Mouse (Mus musculus): Measurements from ENCODE around the gene Nradd. TPM values are rescaled to one million over a fixed set of nuclear protein-coding genes. Genes with fewer than 3 reads are reported as not detected.

Nradd gene
- total and polyA plus RNA-seq, 3 experiments, result 1.3 to 2.9 (median 1.4) TPM

GRCm38 (mm10) chr9:110623416-110624195 is 646 bp downstream of the Nradd start:
- peak overlapping the region; percentile 70 for H3K27ac ChIP-seq
- peaks cover 2% of the 10 kb centered on the region for H3K4me1 ChIP-seq (ENCODE audit: control insufficient read depth, insufficient read depth, low read length)
- no peak overlapping the region for H3K9ac ChIP-seq (ENCODE audit: low read depth, low read length)
- intact Hi-C loops (cut with DNase I), result loop anchor here (5.0 to 10.0 kb wide), 2 partner anchors 149 to 211 kb away; partner anchors contain the start of genes Kif9 and Klhl18
- H3K36me3 ChIP-seq (ENCODE audit: control insufficient read depth, insufficient read depth, low read length), result no peaks in the 10 kb centered on the region
- H3K4me3 ChIP-seq, result peak overlapping the region; percentile 54
- H3K27me3 ChIP-seq (ENCODE audit: control insufficient read depth, insufficient read depth, low read length), result no peaks in the 10 kb centered on the region
- WGBS, result 52% methylated on average over 8 of the region's 8 CpGs
- TF ChIP-seq EP300 (IDR thresholded peaks at IDR 0.05; ENCODE audit: insufficient read depth, low read depth, low read length) (no peak), CTCF (IDR thresholded peaks at IDR 0.05) (no peak), POLR2A (IDR thresholded peaks at IDR 0.05; ENCODE audit: insufficient read depth, low read depth, low read length) (no peak)
- no peak for DNase-seq
- H3K79me2 ChIP-seq (replicated peaks; ENCODE audit: control insufficient read depth, insufficient read depth, low read length), result no peaks in the 10 kb centered on the region

- no peak for DNase-seq
- no peaks in the 10 kb centered on the region for H3K36me3 ChIP-seq (ENCODE audit: control insufficient read depth, insufficient read depth, low read length)
- H3K27ac ChIP-seq, result no peak overlapping the region
- no peaks in the 10 kb centered on the region for H3K79me2 ChIP-seq (replicated peaks; ENCODE audit: control insufficient read depth, insufficient read depth, low read length)
- WGBS, result 85% methylated on average over 12 of the region's 12 CpGs
- H3K4me3 ChIP-seq, result no peak overlapping the region
- no peak overlapping the region for H3K9ac ChIP-seq (ENCODE audit: low read depth, low read length)
- no peaks in the 10 kb centered on the region for H3K27me3 ChIP-seq (ENCODE audit: control insufficient read depth, insufficient read depth, low read length)
- TF ChIP-seq CTCF (IDR thresholded peaks at IDR 0.05) (no peak), EP300 (IDR thresholded peaks at IDR 0.05; ENCODE audit: insufficient read depth, low read depth, low read length) (no peak), POLR2A (IDR thresholded peaks at IDR 0.05; ENCODE audit: insufficient read depth, low read depth, low read length) (no peak)
- H3K4me1 ChIP-seq (ENCODE audit: control insufficient read depth, insufficient read depth, low read length), result peaks cover 2% of the 10 kb centered on the region
- intact Hi-C loops (cut with DNase I), result loop anchor here (5.0 to 10.0 kb wide), 2 partner anchors 148 to 210 kb away; partner anchors contain the start of genes Kif9 and Klhl18
Measured at GRCm38 (mm10) chr9:110622621-110623219, 1.5 kb downstream of the Nradd start.

- Histone ChIP-seq H3K9ac (ENCODE audit: low read depth, low read length) (no peak overlapping the region), H3K27me3 (ENCODE audit: control insufficient read depth, insufficient read depth, low read length) (no peaks in the 10 kb centered on the region), H3K4me3 (no peak overlapping the region), H3K4me1 (ENCODE audit: control insufficient read depth, insufficient read depth, low read length) (peaks cover 4% of the 10 kb centered on the region), H3K79me2 (replicated peaks; ENCODE audit: control insufficient read depth, insufficient read depth, low read length) (no peaks in the 10 kb centered on the region), H3K27ac (no peak overlapping the region), H3K36me3 (ENCODE audit: control insufficient read depth, insufficient read depth, low read length) (no peaks in the 10 kb centered on the region)
- TF ChIP-seq EP300 (IDR thresholded peaks at IDR 0.05; ENCODE audit: insufficient read depth, low read depth, low read length) (no peak), CTCF (IDR thresholded peaks at IDR 0.05) (no peak), POLR2A (IDR thresholded peaks at IDR 0.05; ENCODE audit: insufficient read depth, low read depth, low read length) (no peak)
- DNase-seq, result no peak
- WGBS, result 94% methylated on average over 7 of the region's 7 CpGs
- intact Hi-C loops (cut with DNase I), result loop anchor here (5.0 to 10.0 kb wide), 2 partner anchors 146 to 208 kb away; partner anchors contain the start of genes Kif9 and Klhl18
Measured at GRCm38 (mm10) chr9:110620685-110621084, 3.6 kb downstream of the Nradd start.

GRCm38 (mm10) chr9:110620180-110620579 is 4.1 kb downstream of the Nradd start:
- no peak overlapping the region for H3K9ac ChIP-seq (ENCODE audit: low read depth, low read length)
- 87% methylated on average over 7 of the region's 7 CpGs for WGBS
- TF ChIP-seq CTCF (IDR thresholded peaks at IDR 0.05), result no peak
- no peak for TF ChIP-seq EP300 (IDR thresholded peaks at IDR 0.05; ENCODE audit: insufficient read depth, low read depth, low read length)
- TF ChIP-seq POLR2A (IDR thresholded peaks at IDR 0.05; ENCODE audit: insufficient read depth, low read depth, low read length), result no peak
- no peaks in the 10 kb centered on the region for H3K36me3 ChIP-seq (ENCODE audit: control insufficient read depth, insufficient read depth, low read length)
- no peaks in the 10 kb centered on the region for H3K79me2 ChIP-seq (replicated peaks; ENCODE audit: control insufficient read depth, insufficient read depth, low read length)
- no peak overlapping the region for H3K27ac ChIP-seq
- no peak for DNase-seq
- intact Hi-C loops (cut with DNase I), result loop anchor here (5.0 to 10.0 kb wide), 2 partner anchors 145 to 208 kb away; partner anchors contain the start of genes Kif9 and Klhl18
- no peak overlapping the region for H3K4me3 ChIP-seq
- H3K27me3 ChIP-seq (ENCODE audit: control insufficient read depth, insufficient read depth, low read length), result no peaks in the 10 kb centered on the region
- peaks cover 3% of the 10 kb centered on the region for H3K4me1 ChIP-seq (ENCODE audit: control insufficient read depth, insufficient read depth, low read length)

- TF ChIP-seq POLR2A (IDR thresholded peaks at IDR 0.05; ENCODE audit: insufficient read depth, low read depth, low read length), result no peak
- TF ChIP-seq EP300 (IDR thresholded peaks at IDR 0.05; ENCODE audit: insufficient read depth, low read depth, low read length), result no peak
- no peak for TF ChIP-seq CTCF (IDR thresholded peaks at IDR 0.05)
- Histone ChIP-seq H3K4me3 (no peak overlapping the region), H3K36me3 (ENCODE audit: control insufficient read depth, insufficient read depth, low read length) (no peaks in the 10 kb centered on the region; the same call in 1 of the 2 replicates), H3K27me3 (ENCODE audit: control insufficient read depth, insufficient read depth, low read length) (no peaks in the 10 kb centered on the region), H3K4me1 (ENCODE audit: control insufficient read depth, insufficient read depth, low read length) (peaks cover 2% of the 10 kb centered on the region), H3K79me2 (replicated peaks; ENCODE audit: control insufficient read depth, insufficient read depth, low read length) (no peaks in the 10 kb centered on the region), H3K9ac (ENCODE audit: low read depth, low read length) (no peak overlapping the region), H3K27ac (no peak overlapping the region; the same call in 1 of the 2 replicates)
- DNase-seq, result peak in 1 of 2 experiments; percentile 53
- intact Hi-C loops (cut with DNase I), result no loop called here
- 55% methylated on average over 3 of the region's 3 CpGs for WGBS
Measured at GRCm38 (mm10) chr9:110617081-110617480, 7.2 kb downstream of the Nradd start.

Measured in heart, adult 2 months (tissue).